Mouse (Mus musculus) neural tube, embryonic 11.5 days (tissue): ENCODE data around the gene Mrpl47. TPM values are rescaled to one million over a fixed set of nuclear protein-coding genes. Genes with fewer than 3 reads are reported as not detected.
"Not testable (repeated sequence)": the region's sequence is repeated elsewhere in the genome, so short reads cannot be mapped to it uniquely, and the experiment has no call there.

ENCODE experiments used
- ATAC-seq: fragments of 200-750 bp; cut with Nextera tagmentation; 2 replicates; pipeline ENCODE4 v1.8.0; 2017; ENCODE audit warnings: moderate number of reproducible peaks, mild to moderate bottlenecking, moderate TSS enrichment, moderate library complexity; ENCODE audit not compliant: insufficient read depth, low FRiP score, low TSS enrichment
- DNase-seq: peaks from one replicate; pipeline ENCODE4 v3.0.0-alpha.2; 2015; ENCODE audit warnings: low spot score
- H3K27ac ChIP-seq: fragments of 300-500 bp; sonication (generic); 2 replicates; pipeline ENCODE4 v1.5.1; 2014; ENCODE audit warnings: low read depth, mild to moderate bottlenecking, low read length
- H3K27me3 ChIP-seq: fragments of 300-500 bp; sonication (generic); 2 replicates; pipeline ENCODE4 v1.6.1; 2014; ENCODE audit warnings: mild to moderate bottlenecking, low read length, mixed read lengths; ENCODE audit not compliant: control insufficient read depth, insufficient read depth
- H3K36me3 ChIP-seq: fragments of 300-500 bp; sonication (generic); 2 replicates; pipeline ENCODE4 v1.6.1; 2014; ENCODE audit warnings: mild to moderate bottlenecking, low read length, moderate library complexity, mixed read lengths; ENCODE audit not compliant: control insufficient read depth, insufficient read depth
- H3K4me1 ChIP-seq: fragments of 300-500 bp; sonication (generic); 2 replicates; pipeline ENCODE4 v1.6.1; 2014; ENCODE audit warnings: low read length, mixed read lengths; ENCODE audit not compliant: control insufficient read depth, insufficient read depth
- H3K4me2 ChIP-seq: fragments of 300-500 bp; sonication (generic); 2 replicates; pipeline ENCODE4 v1.6.1; 2014; ENCODE audit warnings: low read depth, mild to moderate bottlenecking, moderate library complexity
- H3K4me3 ChIP-seq: fragments of 300-500 bp; sonication (generic); 2 replicates; pipeline ENCODE4 v1.5.1; 2014; ENCODE audit warnings: low read depth, low read length
- H3K9ac ChIP-seq: fragments of 300-500 bp; sonication (generic); 2 replicates; pipeline ENCODE4 v1.6.1; 2014; ENCODE audit warnings: mild to moderate bottlenecking, low read length
- H3K9me3 ChIP-seq: fragments of 300-500 bp; sonication (generic); 2 replicates; pipeline ENCODE4 v1.6.1; 2016; ENCODE audit warnings: low read length; ENCODE audit not compliant: control insufficient read depth
- WGBS: fragments of 180-500 bp; shearing (Covaris S2); extraction: QIAGEN DNeasy Blood & Tissue Kit; methylation state at CpG from one replicate; pipeline ENCODE4 v1.1.7; 2014; 5-methylcytosine and 5-hydroxymethylcytosine counted together
- polyA plus RNA-seq: library from polyadenylated mRNA; unstranded; fragments of >200 nt; fragmentation: Nextera tagmentation; extraction: Ambion mirVana; gene quantifications from 2 replicates; pipeline ENCODE4 v1.2.1, GENCODE M21; 2014

Gene Mrpl47
- polyA plus RNA-seq, result 38.3 and 42.1 TPM in 2 replicates

- Histone ChIP-seq H3K36me3 (0 out of 2 replicates have a peak, but pooled peaks cover 2% of the 10 kb centered on the region), H3K9me3 (no peaks in the 10 kb centered on the region), H3K4me3 (peak within 1 kb of the TSS; percentile 91), H3K4me2 (peak within 1 kb of the TSS; percentile 79), H3K4me1 (peaks cover 8% of the 10 kb centered on the region; the same call in 1 of the 2 replicates), H3K9ac (peak within 1 kb of the TSS; percentile 85), H3K27ac (peak within 1 kb of the TSS; percentile 73), H3K27me3 (no peaks in the 10 kb centered on the region)
- WGBS, result under 1% methylated on average over 31 of the region's 31 CpGs
- ATAC-seq, result peak; percentile 61
- no peak for DNase-seq
Observed at GRCm38 (mm10) chr3:32737172-32737655, at the start of gene Mrpl47. TSS of gene Mrpl47 (minus strand) at chr3:32737605.

GRCm38 (mm10) chr3:32770781-32771180 lies 33.4 kb upstream of the Mrpl47 start:
- Histone ChIP-seq H3K4me2 (no peak overlapping the region), H3K36me3 (no peaks in the 10 kb centered on the region), H3K4me1 (no peaks in the 10 kb centered on the region), H3K27ac (no peak overlapping the region), H3K9ac (no peak overlapping the region), H3K9me3 (no peaks in the 10 kb centered on the region), H3K4me3 (no peak overlapping the region), H3K27me3 (no peaks in the 10 kb centered on the region)
- DNase-seq, result no peak
- no peak for ATAC-seq
- WGBS, result 91% methylated on average over 2 of the region's 2 CpGs

- H3K27ac ChIP-seq, result no peak overlapping the region
- H3K4me2 ChIP-seq, result no peak overlapping the region
- ATAC-seq (no peak), DNase-seq (no peak)
- no peak overlapping the region for H3K9ac ChIP-seq
- no peaks in the 10 kb centered on the region for H3K36me3 ChIP-seq
- H3K9me3 ChIP-seq, result no peaks in the 10 kb centered on the region
- WGBS, result 51% methylated on average over 7 of the region's 7 CpGs
- H3K27me3 ChIP-seq, result no peaks in the 10 kb centered on the region
- no peaks in the 10 kb centered on the region for H3K4me1 ChIP-seq
- no peak overlapping the region for H3K4me3 ChIP-seq
Observed at GRCm38 (mm10) chr3:32763902-32764301, 26.5 kb upstream of the Mrpl47 start.

- H3K4me3 ChIP-seq, result no peak overlapping the region
- H3K4me1 ChIP-seq, result no peaks in the 10 kb centered on the region
- H3K9ac ChIP-seq, result no peak overlapping the region
- no peak overlapping the region for H3K4me2 ChIP-seq
- no peak overlapping the region for H3K27ac ChIP-seq
- no peak for DNase-seq
- 67% methylated on average over 8 of the region's 8 CpGs for WGBS
- H3K36me3 ChIP-seq, result no peaks in the 10 kb centered on the region
- no peak for ATAC-seq
- H3K9me3 ChIP-seq, result no peaks in the 10 kb centered on the region
- no peaks in the 10 kb centered on the region for H3K27me3 ChIP-seq
Observed at GRCm38 (mm10) chr3:32762962-32763361, 25.6 kb upstream of the Mrpl47 start.

- Histone ChIP-seq H3K4me2 (no peak overlapping the region), H3K9me3 (no peaks in the 10 kb centered on the region), H3K4me1 (no peaks in the 10 kb centered on the region), H3K36me3 (no peaks in the 10 kb centered on the region), H3K27me3 (no peaks in the 10 kb centered on the region), H3K27ac (no peak overlapping the region), H3K4me3 (no peak overlapping the region), H3K9ac (no peak overlapping the region)
- DNase-seq (no peak), ATAC-seq (no peak)
- 67% methylated on average over 5 of the region's 5 CpGs for WGBS
Observed at GRCm38 (mm10) chr3:32759212-32759611, 21.8 kb upstream of the Mrpl47 start.

- H3K4me3 ChIP-seq, result no peak overlapping the region
- no peaks in the 10 kb centered on the region for H3K27me3 ChIP-seq
- peaks cover 4% of the 10 kb centered on the region; the same call in 1 of the 2 replicates for H3K36me3 ChIP-seq
- H3K9me3 ChIP-seq, result no peaks in the 10 kb centered on the region
- H3K9ac ChIP-seq, result no peak overlapping the region
- no peaks in the 10 kb centered on the region for H3K4me1 ChIP-seq
- no peak overlapping the region for H3K4me2 ChIP-seq
- H3K27ac ChIP-seq, result no peak overlapping the region
- ATAC-seq (no peak), DNase-seq (no peak)
- WGBS, result 95% methylated on average over 3 of the region's 3 CpGs
Observed at GRCm38 (mm10) chr3:32754384-32754915, 17.0 kb upstream of the Mrpl47 start.

- 94% methylated on average over 4 of the region's 4 CpGs for WGBS
- Histone ChIP-seq H3K4me3 (no peak overlapping the region), H3K4me2 (no peak overlapping the region), H3K27ac (no peak overlapping the region), H3K4me1 (no peaks in the 10 kb centered on the region), H3K9ac (no peak overlapping the region), H3K36me3 (peaks cover 4% of the 10 kb centered on the region; the same call in 1 of the 2 replicates), H3K9me3 (no peaks in the 10 kb centered on the region), H3K27me3 (no peaks in the 10 kb centered on the region)
- no peak for ATAC-seq
- DNase-seq, result no peak
Observed at GRCm38 (mm10) chr3:32749820-32750579, 12.6 kb upstream of the Mrpl47 start.

GRCm38 (mm10) chr3:32748384-32748783 lies 11.0 kb upstream of the Mrpl47 start:
- Histone ChIP-seq H3K4me1 (no peaks in the 10 kb centered on the region), H3K27ac (no peak overlapping the region), H3K4me2 (no peak overlapping the region), H3K27me3 (no peaks in the 10 kb centered on the region), H3K36me3 (peaks cover 4% of the 10 kb centered on the region; the same call in 1 of the 2 replicates), H3K9me3 (no peaks in the 10 kb centered on the region), H3K9ac (no peak overlapping the region), H3K4me3 (no peak overlapping the region)
- ATAC-seq (no peak), DNase-seq (no peak)
- 95% methylated on average over 9 of the region's 9 CpGs for WGBS

GRCm38 (mm10) chr3:32745426-32745825 lies 8.0 kb upstream of the Mrpl47 start:
- H3K4me3 ChIP-seq, H3K9ac ChIP-seq, H3K27ac ChIP-seq, H3K4me2 ChIP-seq, H3K4me1 ChIP-seq, DNase-seq, H3K27me3 ChIP-seq, ATAC-seq, H3K36me3 ChIP-seq, H3K9me3 ChIP-seq: not testable (repeated sequence)
